Mouse (Mus musculus) limb, embryonic 14.5 days (tissue): ENCODE results near the gene Ndufc1. TPM values are rescaled to one million over a fixed set of nuclear protein-coding genes. Genes with fewer than 3 reads are reported as not detected.
"Not testable (repeated sequence)": the region's sequence is repeated elsewhere in the genome, so short reads cannot be mapped to it uniquely, and the experiment has no call there.

ENCODE experiments used
- ATAC-seq: fragments of 200-750 bp; cut with Nextera tagmentation; 2 replicates; pipeline ENCODE4 v1.8.0; 2017; ENCODE audit warnings: low read depth, moderate number of reproducible peaks, moderate TSS enrichment; ENCODE audit not compliant: low FRiP score
- DNase-seq: peaks from one replicate; pipeline ENCODE4 v3.0.0-alpha.2; 2015; ENCODE audit warnings: low spot score
- H3K27ac ChIP-seq: fragments of 300-500 bp; sonication (generic); replicated peaks from 2 replicates; pipeline ENCODE4 v1.5.1; 2014; ENCODE audit warnings: low read depth, mild to moderate bottlenecking, low read length, moderate library complexity, mixed read lengths
- H3K27me3 ChIP-seq: fragments of 300-500 bp; sonication (generic); 2 replicates; pipeline ENCODE4 v1.6.1; 2014; ENCODE audit warnings: low read length, mixed read lengths; ENCODE audit not compliant: control insufficient read depth, insufficient read depth
- H3K36me3 ChIP-seq: fragments of 300-500 bp; sonication (generic); 2 replicates; pipeline ENCODE4 v1.6.1; 2014; ENCODE audit warnings: mild to moderate bottlenecking, low read length, moderate library complexity, mixed read lengths; ENCODE audit not compliant: control insufficient read depth, insufficient read depth
- H3K4me1 ChIP-seq: fragments of 300-500 bp; sonication (generic); 2 replicates; pipeline ENCODE4 v1.6.1; 2014; ENCODE audit warnings: antibody characterized with exemption, low read length, mixed read lengths; ENCODE audit not compliant: control insufficient read depth, insufficient read depth
- H3K4me2 ChIP-seq: fragments of 300-500 bp; sonication (generic); replicated peaks from 2 replicates; pipeline ENCODE4 v1.6.1; 2014; ENCODE audit warnings: low read depth, mild to moderate bottlenecking, low read length, moderate library complexity; ENCODE audit not compliant: severe bottlenecking
- H3K4me3 ChIP-seq: fragments of 300-500 bp; sonication (generic); replicated peaks from 2 replicates; pipeline ENCODE4 v1.5.1; 2014; ENCODE audit warnings: low read length
- H3K9ac ChIP-seq: fragments of 300-500 bp; sonication (generic); 2 replicates; pipeline ENCODE4 v1.6.1; 2014; ENCODE audit warnings: mild to moderate bottlenecking, low read depth, low read length, moderate library complexity; ENCODE audit not compliant: severe bottlenecking
- H3K9me3 ChIP-seq: fragments of 300-500 bp; sonication (generic); 2 replicates; pipeline ENCODE4 v1.6.1; 2016; ENCODE audit warnings: low read length; ENCODE audit not compliant: control insufficient read depth
- POLR2A ChIP-seq: fragments of 200-500 bp; IDR thresholded peaks from 2 replicates; pipeline ENCODE4 v1.8.0; 2012; ENCODE audit warnings: inconsistent platforms, mild to moderate bottlenecking, moderate library complexity, borderline replicate concordance; ENCODE audit not compliant: insufficient read depth, insufficient read length; ENCODE audit errors: extremely low read depth
- WGBS: fragments of 180-500 bp; shearing (Covaris S2); extraction: QIAGEN DNeasy Blood & Tissue Kit; methylation state at CpG from one replicate; pipeline ENCODE4 v1.1.7; 2014; 5-methylcytosine and 5-hydroxymethylcytosine counted together
- polyA plus RNA-seq, 2 experiments: library from polyadenylated mRNA; depleted of rRNA in 1 of 2; stranded (reverse) in 1 of 2; unstranded in 1 of 2; fragments of >200 nt; fragmentation: Nextera tagmentation in 1 of 2; extraction: Ambion mirVana in 1 of 2; gene quantifications; 2 replicates each; pipeline versions ENCODE4 v1.2.1 to v1.2.3; 2012 to 2014

Ndufc1 gene
- polyA plus RNA-seq, 2 experiments: 276 to 624 TPM

DNA sequence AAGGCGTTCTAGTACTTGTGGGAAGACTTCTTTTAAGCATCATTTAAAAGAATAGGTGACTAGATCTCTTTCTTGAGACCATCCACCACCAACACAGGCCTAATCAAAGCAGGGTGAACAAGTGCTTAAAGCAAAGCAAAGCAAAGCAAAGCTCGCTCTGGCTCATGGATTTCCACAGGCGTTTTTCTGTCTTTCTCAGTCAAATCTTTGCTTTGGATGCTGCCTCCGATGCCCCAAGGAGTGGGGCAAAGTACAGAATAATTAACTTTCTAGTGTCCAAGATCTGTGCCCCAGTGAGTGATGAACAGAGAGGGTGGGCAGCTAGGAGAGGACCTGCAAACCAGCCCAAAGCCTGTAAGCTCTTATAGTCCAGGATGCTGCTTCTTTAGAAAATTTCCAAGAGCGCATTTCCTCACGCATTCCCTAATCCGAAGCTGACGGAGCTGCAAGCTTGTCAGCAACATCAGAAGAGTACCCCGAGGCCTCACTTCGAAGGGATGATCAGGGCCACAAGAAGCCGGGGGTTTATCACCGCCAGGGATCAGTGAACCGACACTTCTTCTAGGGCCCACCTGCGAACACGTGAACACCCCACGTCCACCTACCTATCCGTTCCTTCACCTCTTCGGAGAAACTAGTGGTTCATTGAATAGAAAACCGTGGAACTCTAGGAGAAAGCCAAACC is 13.2 kb downstream of the Ndufc1 start:
- ATAC-seq (no peak), DNase-seq (no peak)
- Histone ChIP-seq H3K27me3 (peaks cover 16% of the 10 kb centered on the region; the same call in 1 of the 2 replicates), H3K27ac (no peak overlapping the region), H3K4me2 (no peak overlapping the region), H3K9me3 (no peaks in the 10 kb centered on the region), H3K4me1 (no peaks in the 10 kb centered on the region), H3K36me3 (no peaks in the 10 kb centered on the region), H3K9ac (no peak overlapping the region), H3K4me3 (peak overlapping the region; percentile 46; the same call in 1 of the 2 replicates)
- WGBS: 26% methylated on average over 19 of the region's 19 CpGs
- TF ChIP-seq POLR2A: no peak

DNA sequence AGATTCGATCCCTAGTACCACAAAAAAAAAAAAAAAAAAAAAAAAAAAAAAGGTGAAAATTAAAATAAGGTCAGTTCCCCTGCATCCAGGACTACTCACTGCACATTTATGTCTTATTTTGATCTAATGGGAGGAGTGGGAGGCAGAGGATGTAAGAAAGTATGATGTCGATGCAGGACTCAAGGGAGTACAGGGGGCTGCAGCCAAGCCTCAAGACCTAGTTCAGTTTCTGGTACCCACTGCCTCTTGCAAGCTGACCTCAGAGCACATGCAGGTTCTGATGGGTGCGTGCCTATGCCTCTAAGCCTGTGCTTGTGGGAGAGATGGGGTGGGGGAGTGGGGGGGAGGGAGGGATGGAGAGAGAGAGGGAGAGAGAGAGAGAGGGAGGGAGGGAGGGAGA is 13.9 kb downstream of the Ndufc1 start:
- 54% methylated on average over 3 of the region's 3 CpGs for WGBS
- H3K27ac ChIP-seq: no peak overlapping the region
- TF ChIP-seq POLR2A: no peak

GRCm38 (mm10) chr3:51393651-51394050 is 15.1 kb downstream of the Ndufc1 start:
- H3K9me3 ChIP-seq: no peaks in the 10 kb centered on the region
- no peak for TF ChIP-seq POLR2A
- no peak overlapping the region for H3K4me2 ChIP-seq
- DNase-seq: no peak
- no peak overlapping the region for H3K4me3 ChIP-seq
- H3K4me1 ChIP-seq: no peaks in the 10 kb centered on the region
- WGBS: 96% methylated on average over 2 of the region's 2 CpGs
- ATAC-seq: no peak
- H3K27ac ChIP-seq: no peak overlapping the region
- no peak overlapping the region for H3K9ac ChIP-seq
- no peaks in the 10 kb centered on the region for H3K36me3 ChIP-seq
- H3K27me3 ChIP-seq: peaks cover 16% of the 10 kb centered on the region; the same call in 1 of the 2 replicates

More for the DNA sequence above, 13.9 kb downstream of the Ndufc1 start:
- ATAC-seq (no peak), DNase-seq (no peak)
- H3K27me3 ChIP-seq: peaks cover 16% of the 10 kb centered on the region; the same call in 1 of the 2 replicates
- no peak overlapping the region for H3K4me3 ChIP-seq
- H3K4me1 ChIP-seq: no peaks in the 10 kb centered on the region
- H3K36me3 ChIP-seq: no peaks in the 10 kb centered on the region
- no peak overlapping the region for H3K4me2 ChIP-seq
- H3K9me3 ChIP-seq: no peaks in the 10 kb centered on the region
- H3K9ac ChIP-seq: no peak overlapping the region

DNA sequence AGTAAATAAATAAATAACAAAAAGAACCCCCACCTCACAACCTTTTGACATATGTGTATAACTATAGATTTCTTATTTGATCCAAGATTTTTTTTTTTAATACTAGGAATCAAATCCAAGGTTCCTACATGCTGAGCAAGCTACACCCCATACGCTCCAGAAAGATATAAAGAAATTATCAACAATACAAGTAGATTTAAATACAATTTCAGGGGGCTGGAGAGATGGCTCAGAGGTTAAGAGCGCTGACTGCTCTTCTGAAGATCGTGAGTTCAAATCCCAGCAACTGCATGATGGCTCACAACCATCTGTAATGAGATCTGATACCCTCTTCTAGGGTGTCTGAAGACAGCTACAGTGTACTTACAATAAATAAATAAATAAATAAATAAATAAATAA is 15.8 kb downstream of the Ndufc1 start:
- DNase-seq, H3K36me3 ChIP-seq, H3K4me2 ChIP-seq, H3K9me3 ChIP-seq, H3K4me1 ChIP-seq, ATAC-seq, H3K9ac ChIP-seq, H3K4me3 ChIP-seq, H3K27ac ChIP-seq: not testable (repeated sequence)
- 93% methylated on average over 3 of the region's 3 CpGs for WGBS
- H3K27me3 ChIP-seq: peaks cover 16% of the 10 kb centered on the region; the same call in 1 of the 2 replicates

DNA sequence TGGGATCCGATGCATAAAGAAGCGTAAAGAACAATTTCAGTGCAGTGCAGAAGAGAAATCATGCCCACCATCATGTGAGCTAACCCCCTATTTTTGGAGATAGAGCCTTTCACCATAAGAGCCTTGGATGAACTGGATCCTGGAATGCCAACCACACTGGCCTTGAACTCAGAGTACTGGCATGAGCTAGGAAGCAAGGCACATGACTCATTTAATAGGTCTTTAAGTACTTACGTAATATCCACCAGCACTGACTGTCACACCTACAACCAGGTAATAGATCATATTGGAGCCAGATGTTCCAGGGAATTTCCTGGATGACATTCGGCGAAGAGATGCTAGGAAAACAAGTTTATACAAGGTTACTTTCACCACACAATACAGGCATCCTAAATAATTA is 17.2 kb downstream of the Ndufc1 start:
- WGBS: 88% methylated on average over 5 of the region's 5 CpGs

More for the DNA sequence above, 17.2 kb downstream of the Ndufc1 start:
- Histone ChIP-seq H3K9ac (no peak overlapping the region), H3K4me2 (no peak overlapping the region), H3K27ac (no peak overlapping the region), H3K9me3 (no peaks in the 10 kb centered on the region), H3K4me1 (no peaks in the 10 kb centered on the region), H3K27me3 (peaks cover 12% of the 10 kb centered on the region; the same call in 1 of the 2 replicates), H3K36me3 (no peaks in the 10 kb centered on the region), H3K4me3 (no peak overlapping the region)
- DNase-seq (no peak), ATAC-seq (no peak)
- TF ChIP-seq POLR2A: no peak
